Mouse (Mus musculus) spleen, adult 2 months (tissue): ENCODE data around the gene Creb5.

Experiments
- CTCF ChIP-seq: fragments of 200-500 bp; IDR thresholded peaks from 2 replicates; pipeline ENCODE4 v1.5.1; 2011; ENCODE audit warnings: mild to moderate bottlenecking, inconsistent platforms; ENCODE audit not compliant: insufficient read depth, insufficient read length, insufficient replicate concordance; ENCODE audit errors: extremely low read depth
- POLR2A ChIP-seq: fragments of 200-500 bp; IDR thresholded peaks from 2 replicates; pipeline ENCODE4 v1.6.1; 2011; ENCODE audit warnings: low read depth, low read length, inconsistent platforms

DNA sequence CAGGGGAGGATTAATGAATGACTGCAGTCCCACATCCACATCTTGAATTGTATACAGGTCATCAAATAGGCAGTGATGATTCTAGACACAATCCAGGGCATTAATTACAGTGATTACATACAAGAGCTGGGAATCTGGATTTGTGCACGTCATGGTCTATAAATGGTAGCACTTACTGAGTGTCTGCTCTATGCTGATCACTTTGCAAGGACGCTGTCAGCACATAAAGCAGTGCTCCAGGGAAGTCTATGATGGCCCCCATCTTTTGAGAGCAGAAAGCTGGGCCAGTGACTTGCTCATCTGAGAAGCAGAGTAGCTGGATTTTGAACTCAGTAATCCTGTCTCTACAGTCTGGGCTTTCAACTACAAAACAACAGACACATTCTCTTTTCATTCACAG lies 318.1 kb downstream of the Creb5 start:
- no peak for TF ChIP-seq POLR2A
- no peak for TF ChIP-seq CTCF
